Comparison of ENCODE assay signal across 9 mouse cellular contexts in genomic region chr9:56712667-56713369, GRCm38 (mm10).
DNase-seq lines count a peak whose midpoint lies in the region; ATAC-seq lines count a peak whose summit lies in the region.
"Had no signal": no experiment of that assay in that cellular context is flagged by ENCODE, and none has a peak within 500 bp of the region (broad histone marks: within the 10 kb centered on the region; RNA-seq: fewer than 3 reads in every experiment).

No protein-coding gene starts in this region.

- H3K4me2 ChIP-seq in heart, embryonic 12.5 days = peak overlapping the region; percentile 62
- H3K4me2 ChIP-seq: liver, embryonic 12.5 days had no signal

- H3K4me3 ChIP-seq in heart, embryonic 12.5 days = peak overlapping the region; percentile 16
- H3K4me3 ChIP-seq: liver, embryonic 12.5 days had no signal

- ATAC-seq in heart, embryonic 12.5 days (ENCODE audit: insufficient number of reproducible peaks, low FRiP score) = no peak
- ATAC-seq: forebrain, embryonic 14.5 days; liver, embryonic 12.5 days had no signal

- H3K9ac ChIP-seq in heart, embryonic 12.5 days = peak overlapping the region; percentile 49; the same call in 1 of the 2 replicates
- H3K9ac ChIP-seq: liver, embryonic 12.5 days had no signal

- H3K27ac ChIP-seq in heart, embryonic 12.5 days (ENCODE audit: poor library complexity, severe bottlenecking) = no peak overlapping the region
- H3K27ac ChIP-seq: liver, embryonic 12.5 days had no signal

- peaks cover 13% of the 10 kb centered on the region for H3K4me1 ChIP-seq in heart, embryonic 12.5 days (replicated peaks)
- H3K4me1 ChIP-seq: liver, embryonic 12.5 days had no signal

- H3K9me3 ChIP-seq in heart, embryonic 12.5 days (replicated peaks) = no peaks in the 10 kb centered on the region
- H3K9me3 ChIP-seq: liver, embryonic 12.5 days had no signal

- peak; percentile 41 for DNase-seq in MN1 (ENCODE audit: low spot score)
- DNase-seq in brain, adult 2 months (ENCODE audit: low read depth, low spot score) = peak; percentile 93
- DNase-seq in left cerebral cortex, adult 8-10 months (ENCODE audit: low spot score in 2 of 2) = peak; percentile 48 to 98
- DNase-seq in ovary, postnatal 14 days (ENCODE audit: low spot score) = no peak
- DNase-seq in adrenal gland, postnatal 4 days (ENCODE audit: low spot score in 2 of 2) = no peak
- DNase-seq in c-Kit-positive CD71-positive TER-119-positive erythroid progenitor cells, embryonic 14.5 days (ENCODE audit: low spot score) = no peak

- H3K27me3 ChIP-seq in heart, embryonic 12.5 days (replicated peaks) = peaks cover 8% of the 10 kb centered on the region; the same call in 1 of the 2 replicates
- H3K27me3 ChIP-seq: liver, embryonic 12.5 days had no signal

- WGBS in heart, embryonic 12.5 days = 44% methylated on average over 14 of the region's 14 CpGs

- H3K36me3 ChIP-seq in heart, embryonic 12.5 days = no peaks in the 10 kb centered on the region
- H3K36me3 ChIP-seq: liver, embryonic 12.5 days had no signal

Comparison
In these comparisons a context has a peak if more than half of its experiments do, and no peak if none do; other contexts are left out.
1. DNase-seq: peak in MN1 (single experiment), brain, adult 2 months (single experiment) and left cerebral cortex, adult 8-10 months (2 of 2); none in ovary, postnatal 14 days (single experiment), adrenal gland, postnatal 4 days (0 of 2) and c-Kit-positive CD71-positive TER-119-positive erythroid progenitor cells, embryonic 14.5 days (single experiment).